Mouse (Mus musculus) right cerebral cortex, adult 2 months (tissue): ENCODE measurements around the gene Smim12.

Source experiments
- DNase-seq, 2 experiments: peaks; one replicate each; pipeline ENCODE4 v3.0.0; 2021 to 2022; ENCODE audit warnings: low spot score in 2 of 2

Smim12 gene

DNA sequence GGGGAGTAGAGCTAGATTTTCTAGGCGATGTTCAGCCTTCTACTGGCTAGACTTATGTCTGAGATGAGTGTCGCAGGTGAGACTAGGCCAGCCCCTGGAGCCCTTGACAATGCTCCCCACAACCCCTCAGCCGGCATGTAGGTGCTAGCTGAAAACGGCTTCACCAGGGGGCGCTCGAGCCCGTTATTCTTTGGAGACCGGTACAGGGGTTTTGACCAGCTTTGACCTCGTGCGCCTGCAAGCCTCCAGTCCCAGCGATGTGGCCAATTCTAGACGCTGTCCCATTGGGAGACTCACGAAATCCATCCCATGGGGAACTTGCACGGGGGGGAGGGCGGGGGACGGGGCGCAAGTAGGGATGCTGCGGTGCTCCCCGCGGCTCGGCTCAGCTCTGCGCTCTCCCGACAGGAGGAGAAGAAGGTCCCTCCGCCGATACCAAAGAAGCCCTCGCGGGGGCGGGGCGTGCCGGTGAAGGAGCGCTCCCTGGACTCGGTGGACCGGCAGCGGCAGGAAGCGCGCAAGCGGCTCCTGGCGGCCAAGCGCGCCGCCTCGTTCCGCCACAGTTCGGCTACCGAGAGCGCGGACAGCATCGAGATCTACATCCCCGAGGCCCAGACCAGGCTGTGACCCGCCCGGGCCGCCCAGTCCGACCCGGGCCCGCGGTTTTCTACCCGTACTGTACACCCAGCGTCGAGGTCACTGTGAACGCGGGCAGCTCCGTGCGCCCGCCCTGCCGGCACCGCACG is 7.7 kb upstream of the Smim12 start:
- DNase-seq: peak; percentile 79 to 82

DNA sequence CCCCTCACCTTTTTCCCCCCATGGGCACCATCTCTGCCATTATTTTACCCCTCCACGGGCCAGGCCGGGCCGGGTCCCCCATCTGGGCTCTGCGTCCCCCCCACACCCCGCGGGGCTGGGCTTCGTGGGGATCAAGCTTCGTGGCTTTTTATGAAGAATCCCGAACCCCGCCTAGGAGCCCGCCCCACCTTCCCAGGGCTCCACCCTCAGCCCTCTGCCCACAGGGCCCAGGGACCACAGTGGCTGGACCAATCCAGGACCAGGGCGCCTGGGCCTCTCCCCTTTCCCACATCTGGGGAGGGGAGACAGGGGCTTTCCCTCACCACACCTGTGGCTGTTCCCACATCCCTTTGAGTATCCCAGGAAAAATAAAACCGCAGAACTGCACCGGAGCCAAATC is 7.0 kb upstream of the Smim12 start:
- DNase-seq: no peak

DNA sequence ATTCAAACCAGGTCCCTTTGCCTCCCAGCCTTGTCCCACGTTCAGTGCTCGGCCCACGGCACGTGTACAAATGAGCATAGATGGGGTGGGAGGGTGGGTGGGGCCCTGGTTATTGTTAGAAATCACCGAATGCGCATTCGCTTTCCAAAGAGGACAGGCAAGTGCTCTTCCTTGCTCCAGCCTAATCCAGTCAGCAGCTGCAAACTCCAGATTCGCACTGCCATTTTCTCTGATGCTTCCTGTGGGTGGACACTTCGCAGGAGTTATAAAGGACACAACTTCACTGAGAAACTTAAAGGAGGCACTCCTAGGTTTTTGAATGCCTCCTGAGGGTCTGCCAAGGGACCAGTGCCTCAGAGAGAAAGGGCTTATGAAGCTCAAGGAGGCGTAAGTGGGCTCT is 6.3 kb upstream of the Smim12 start:
- no peak for DNase-seq

DNA sequence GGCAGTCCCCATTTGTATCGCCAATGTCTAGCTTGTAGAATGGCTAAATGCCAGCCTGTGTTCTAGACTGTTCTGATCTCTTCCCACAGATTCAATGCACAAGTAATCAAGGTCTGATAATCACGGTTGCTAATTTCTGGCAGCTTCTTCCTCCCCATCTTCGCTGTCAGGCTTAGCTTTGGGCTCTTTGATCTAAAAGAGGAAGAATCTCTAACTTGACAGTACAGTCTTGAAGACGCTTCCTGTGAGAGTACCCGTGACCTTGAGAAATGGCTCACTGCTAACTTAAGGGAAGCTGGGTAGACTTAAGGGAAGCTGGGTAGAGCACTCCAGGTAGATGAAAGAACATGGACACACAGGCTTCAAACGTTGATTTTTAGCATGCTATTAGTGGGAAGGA is 888 bp upstream of the Smim12 start:
- no peak for DNase-seq

DNA sequence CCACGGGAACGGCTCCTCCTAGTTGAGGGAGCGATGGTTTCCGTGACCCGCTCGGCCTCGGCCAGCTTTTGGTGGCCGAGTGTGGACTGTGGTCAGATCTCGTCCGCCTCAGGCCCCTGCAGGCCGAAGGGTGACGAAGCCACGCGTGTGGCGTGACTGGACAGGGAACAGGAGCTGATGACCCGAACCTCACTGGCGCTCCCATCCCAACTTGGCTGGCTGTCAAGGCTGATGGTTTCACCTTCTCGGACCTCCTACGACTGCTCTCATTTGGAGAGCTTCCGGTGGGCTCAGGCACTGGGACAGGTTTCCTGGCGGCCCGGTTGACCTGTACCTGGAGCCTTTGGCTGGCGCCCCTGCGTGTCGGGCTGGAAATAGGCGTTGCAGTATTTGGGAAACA is 369 bp downstream of the Smim12 start:
- DNase-seq: no peak

DNA sequence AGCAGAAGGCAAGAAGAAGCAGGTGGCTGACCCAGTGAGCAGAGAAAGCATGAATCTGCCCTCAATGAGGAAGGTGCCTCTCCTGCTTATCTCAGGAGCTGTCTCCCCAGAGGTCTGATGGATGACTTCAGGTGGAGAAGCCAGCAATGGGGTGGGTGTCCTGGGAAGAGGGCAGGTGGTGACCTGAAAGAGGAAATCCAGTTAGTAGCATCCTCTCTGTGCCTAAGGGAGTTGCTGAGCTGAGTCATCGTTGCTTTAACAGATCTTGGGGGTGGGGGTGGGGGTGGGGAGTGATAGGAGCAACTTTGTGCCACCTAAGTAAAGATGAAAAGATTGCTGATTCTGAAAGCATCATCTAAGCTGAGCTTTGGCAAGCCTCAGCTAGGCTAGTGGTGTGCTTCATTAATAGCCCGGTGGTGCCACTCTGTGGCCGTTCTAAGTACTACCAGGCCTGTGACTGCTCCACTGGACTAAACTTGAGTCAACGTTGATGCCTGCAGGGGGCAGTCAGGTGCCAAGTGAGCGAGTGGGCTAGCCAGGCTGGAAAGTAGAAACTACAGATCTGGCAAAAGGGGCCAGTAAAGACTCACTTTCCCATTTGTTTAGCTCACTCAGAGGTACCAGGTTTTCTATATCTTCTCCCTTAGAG is 6.2 kb downstream of the Smim12 start:
- peak; percentile 99 to 100 for DNase-seq

DNA sequence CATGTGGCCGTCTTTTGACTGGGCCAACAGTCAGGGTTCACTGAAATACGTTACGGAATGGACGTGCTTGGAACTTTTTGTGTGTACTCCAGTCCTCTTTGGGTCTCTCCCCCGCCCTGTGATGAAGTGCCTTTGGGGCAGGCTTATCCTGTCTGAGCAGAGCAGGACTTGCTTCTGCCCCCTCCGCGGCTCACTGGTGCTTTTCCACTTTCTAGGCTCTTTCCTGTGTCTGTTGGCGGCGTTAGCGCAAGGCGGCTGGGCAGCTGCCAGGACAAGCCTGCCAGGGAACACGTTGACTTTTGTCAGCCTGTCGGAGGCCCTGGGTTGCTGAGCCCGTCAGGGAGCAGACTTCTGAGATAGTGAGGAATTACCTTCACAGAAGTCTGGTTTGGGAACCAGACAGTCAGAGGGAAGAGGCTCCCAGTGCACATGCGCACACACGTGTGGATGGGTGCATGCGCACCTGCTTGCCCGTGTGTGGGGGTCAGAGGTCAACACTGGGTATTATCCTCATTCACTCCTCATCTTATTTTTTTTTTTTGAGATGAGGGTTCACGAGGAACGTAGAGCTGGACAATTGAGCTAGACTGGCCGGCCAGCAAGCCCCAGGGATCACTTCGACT is 8.5 kb downstream of the Smim12 start:
- DNase-seq: peak in 1 of 2 experiments; percentile 47

DNA sequence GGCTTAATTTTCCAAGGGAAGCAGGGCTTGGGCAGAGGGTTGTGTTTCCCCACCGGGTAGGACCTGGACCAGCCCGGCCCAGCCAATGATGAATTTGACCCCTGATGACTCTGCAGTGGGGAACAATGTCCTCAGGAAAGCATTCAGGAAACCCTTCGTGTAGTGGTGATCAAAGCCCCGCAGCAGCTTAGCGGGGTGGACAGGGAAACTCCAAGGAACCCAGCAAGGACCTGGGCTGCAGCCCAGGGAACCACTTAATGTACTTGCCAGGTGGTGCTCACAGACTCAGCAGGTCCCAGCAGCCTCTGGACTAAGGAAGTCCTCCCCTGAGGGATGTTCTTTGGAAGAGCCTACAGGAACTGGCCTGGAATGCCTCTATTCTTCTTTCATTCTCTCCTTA is 13.2 kb downstream of the Smim12 start:
- no peak for DNase-seq

DNA sequence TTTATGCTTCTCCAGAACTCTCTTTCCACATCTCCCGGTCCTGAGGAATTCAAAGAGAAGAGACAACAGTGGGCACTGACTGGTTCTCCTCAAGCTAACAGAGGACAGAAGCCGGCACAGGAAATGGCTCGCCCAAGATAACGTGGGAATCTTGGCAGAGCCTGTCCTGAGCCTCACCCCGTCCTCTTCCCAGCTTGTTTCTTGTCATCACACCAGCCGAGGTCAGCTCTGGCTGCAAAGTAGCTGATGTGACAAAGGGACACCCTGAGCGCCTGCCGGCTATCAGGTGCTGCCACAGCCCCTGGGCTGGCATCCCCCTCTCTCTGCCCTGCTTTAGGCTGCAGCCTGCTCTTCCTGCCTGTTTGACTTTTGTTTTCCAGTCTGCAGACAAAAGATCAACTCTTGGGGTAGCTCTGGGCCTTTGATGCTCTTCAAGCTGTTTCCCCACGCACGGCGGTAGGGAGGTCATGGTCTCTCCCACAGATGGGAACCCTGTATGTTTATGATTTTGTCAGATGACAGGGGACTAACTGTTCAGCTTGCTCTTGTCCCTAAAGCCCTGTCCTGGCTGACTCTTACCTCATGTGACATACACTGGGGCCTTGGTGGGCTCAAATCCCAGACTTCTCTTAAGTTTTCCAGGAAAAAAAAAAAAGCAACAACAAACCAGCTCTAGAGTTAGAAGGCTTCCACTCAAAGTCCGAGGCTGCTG is 14.8 kb downstream of the Smim12 start:
- no peak for DNase-seq

DNA sequence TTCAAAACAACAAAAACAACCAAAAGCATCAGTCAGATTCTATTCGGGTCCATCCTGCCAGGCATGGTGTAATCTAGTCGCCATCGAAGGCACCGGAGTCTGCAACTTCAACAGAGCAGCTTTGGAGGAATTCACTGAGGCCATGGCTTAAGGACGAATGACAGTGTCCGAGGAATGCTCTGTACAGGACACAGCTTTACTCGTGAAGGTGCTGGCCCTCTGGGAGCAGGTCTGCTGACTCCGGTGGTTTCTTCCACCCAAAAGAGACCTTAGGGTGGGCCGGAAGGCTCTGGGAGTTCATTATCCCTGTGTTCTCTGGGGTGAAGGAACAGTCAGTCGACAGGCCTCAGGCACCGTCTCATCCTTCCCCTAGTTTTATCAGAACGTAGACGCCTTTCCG is 18.0 kb downstream of the Smim12 start:
- no peak for DNase-seq

DNA sequence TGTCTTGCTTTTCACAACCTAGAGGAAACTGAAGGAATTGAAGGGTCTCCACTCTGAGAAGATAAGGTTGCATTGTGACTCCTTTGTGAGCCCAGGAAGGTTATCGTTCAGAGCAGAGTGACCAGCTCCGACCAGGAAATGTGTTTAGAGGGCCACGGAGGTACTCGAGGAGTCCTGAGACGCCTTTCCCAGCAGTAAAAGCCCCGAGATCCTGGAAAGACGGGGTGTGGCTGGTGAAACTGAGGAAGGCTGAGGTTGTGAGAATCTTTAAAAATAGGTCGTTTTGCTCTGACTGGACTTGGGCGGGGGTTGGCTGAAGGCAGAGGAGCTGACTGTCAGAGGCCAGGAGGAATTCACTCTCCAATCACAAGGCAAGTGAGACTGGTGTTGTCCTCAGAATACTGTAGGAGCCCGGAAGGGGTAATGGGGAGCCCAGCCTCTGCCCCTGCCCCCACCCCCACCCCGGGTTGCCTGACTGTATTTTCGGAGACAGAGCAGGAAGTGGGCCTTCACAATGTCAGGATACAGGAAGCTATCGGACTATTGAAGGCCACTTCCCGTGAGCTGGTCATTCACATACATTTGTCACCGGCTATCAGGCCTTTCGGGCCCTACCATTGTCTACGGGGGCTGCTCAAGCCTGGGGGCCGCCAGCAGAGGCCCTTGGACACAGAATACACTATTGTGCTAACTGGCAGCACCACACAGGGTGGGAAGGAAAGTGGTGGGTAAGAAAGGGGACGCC is 20.0 kb downstream of the Smim12 start:
- no peak for DNase-seq

DNA sequence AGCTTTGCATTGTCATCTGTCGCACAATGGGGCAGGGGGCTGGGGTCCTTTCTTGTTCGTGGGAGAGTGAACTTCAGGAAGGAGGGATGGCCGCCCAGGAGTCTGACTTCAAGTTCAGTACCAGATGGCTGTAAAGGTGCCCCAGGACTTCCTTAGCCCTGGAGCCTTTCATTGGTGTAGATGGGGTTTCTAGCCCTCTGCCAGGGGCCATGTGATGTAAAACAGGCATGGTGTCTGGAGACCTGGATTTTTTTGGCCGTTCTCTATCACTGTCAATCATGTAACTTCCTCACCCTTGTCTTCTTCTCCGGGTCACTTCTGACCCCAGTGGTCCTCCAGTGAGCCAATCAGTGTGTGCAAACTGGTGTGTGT is 20.6 kb downstream of the Smim12 start:
- no peak for DNase-seq

DNA sequence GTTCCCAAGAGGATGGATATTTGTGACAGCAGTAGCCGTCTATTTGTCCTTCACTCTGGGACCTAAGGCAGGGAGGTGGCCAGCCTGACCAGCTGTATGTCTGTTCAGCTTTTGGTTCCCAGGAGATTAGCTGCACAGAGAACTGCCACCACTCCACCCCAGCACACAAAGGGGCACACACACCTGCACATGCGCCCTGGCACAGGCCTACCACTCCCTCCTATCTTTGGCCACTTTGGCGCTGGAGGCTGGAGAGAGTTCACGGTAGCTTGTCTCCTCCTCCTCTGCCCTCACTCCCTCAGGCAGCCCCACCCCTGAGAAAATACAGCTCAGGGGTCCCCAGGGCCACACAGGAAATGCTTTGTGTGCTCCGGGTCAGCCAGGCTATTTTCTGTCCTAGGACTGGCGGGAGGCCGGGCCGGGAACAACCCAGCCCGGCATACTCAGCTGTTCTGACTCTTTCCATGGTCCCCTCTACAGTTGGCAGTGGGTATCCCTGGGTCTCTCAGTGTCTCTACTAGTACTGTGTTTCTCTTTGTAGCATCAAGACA is 34.9 kb downstream of the Smim12 start:
- no peak for DNase-seq

DNA sequence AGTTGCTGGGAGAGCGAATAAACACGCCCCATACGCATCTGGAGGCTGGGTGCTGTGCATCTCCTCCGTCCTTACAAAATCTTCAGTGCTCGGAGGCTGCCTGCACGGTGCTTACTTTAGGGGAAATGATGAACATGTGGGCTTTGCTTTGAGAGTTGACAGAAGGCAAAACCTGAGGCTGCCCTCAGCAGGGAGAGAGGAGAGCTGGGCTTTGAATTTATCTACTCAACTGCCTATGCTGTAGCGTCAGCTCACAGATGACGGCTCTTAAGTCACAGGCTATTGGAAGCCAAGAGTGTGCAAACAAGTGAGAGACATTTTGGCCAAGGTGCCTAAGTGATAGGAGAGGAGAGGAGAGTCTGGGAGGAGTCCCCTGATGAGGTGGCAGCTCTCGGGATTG is 35.7 kb downstream of the Smim12 start:
- DNase-seq: no peak

DNA sequence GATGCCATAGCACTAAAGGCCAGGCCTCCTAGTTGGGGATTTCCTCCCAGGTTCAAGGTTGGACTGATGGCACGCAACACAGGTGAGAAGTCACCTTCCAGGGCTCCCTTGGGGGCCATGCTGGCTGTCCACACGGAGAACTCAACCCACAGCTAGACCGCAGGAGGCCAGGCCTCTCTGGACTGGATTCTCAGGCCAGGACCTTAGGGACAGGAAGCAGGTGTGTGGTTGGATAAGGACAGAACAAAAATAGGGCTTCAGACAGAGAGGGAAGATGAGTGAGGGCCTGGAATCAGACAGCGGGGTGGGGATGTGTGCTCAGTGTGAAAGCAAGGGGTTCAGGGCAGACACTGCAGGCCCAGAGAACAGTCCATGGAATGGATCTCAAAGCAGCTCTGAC is 43.3 kb downstream of the Smim12 start:
- no peak for DNase-seq

DNA sequence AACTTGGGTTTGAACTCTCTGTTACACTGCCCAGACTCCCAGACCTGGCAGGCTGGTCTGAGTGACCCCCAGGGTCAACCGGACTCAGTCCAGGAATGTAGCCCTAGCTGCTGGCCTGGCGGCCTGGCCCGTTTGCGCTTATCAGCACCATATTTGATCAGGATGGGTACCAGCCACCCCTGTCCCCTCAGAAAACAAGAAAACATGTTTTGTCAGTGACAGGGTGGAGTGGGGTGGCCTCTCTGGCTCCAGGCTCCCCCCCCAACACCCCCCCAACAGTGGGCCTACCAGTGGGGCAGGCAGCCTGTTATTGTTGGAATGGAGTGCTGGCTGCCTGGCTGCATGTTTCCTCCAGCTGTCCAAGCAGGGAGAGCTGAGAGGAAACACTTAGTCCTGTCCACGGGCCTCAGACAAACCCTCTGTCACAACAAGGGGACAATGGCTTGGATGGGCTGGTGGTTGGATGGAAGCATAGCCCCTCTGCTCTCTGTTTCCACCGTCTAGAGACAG is 45.5 kb downstream of the Smim12 start:
- no peak for DNase-seq

DNA sequence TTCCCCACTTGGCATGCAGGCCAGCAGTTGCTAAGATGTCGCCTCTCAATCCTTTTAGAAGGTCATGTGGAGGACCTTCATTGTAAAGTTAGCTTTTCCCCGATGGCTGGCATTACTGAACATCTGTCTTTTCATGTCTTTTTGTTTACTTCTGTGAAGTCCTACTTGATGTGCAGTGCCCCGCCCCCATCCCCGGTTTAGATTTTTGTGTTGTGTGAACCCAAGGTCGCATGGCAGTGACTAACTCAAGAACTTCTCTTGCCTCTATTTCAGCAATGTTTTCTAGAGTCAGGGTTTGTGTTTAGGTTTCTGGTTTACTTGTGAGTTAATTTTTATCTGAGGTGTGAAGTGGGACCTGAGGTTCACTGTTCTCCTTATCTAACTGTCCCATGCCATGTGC is 49.0 kb downstream of the Smim12 start:
- DNase-seq: no peak
